Mouse (Mus musculus) forebrain, embryonic 12.5 days (tissue): ENCODE measurements around the gene Zfp771. TPM values are rescaled to one million over a fixed set of nuclear protein-coding genes. Genes with fewer than 3 reads are reported as not detected.

Source experiments
- ATAC-seq: fragments of 200-750 bp; cut with Nextera tagmentation; 2 replicates; pipeline ENCODE4 v1.8.0; 2017; ENCODE audit warnings: moderate TSS enrichment; ENCODE audit not compliant: low FRiP score
- H3K27ac ChIP-seq: fragments of 300-500 bp; sonication (generic); 2 replicates; pipeline ENCODE4 v1.5.1; 2016; ENCODE audit warnings: mild to moderate bottlenecking
- H3K27me3 ChIP-seq: fragments of 300-500 bp; sonication (generic); 2 replicates; pipeline ENCODE4 v1.6.1; 2016; ENCODE audit warnings: mild to moderate bottlenecking
- H3K36me3 ChIP-seq: fragments of 300-500 bp; sonication (generic); replicated peaks from 2 replicates; pipeline ENCODE4 v1.6.1; 2016; ENCODE audit warnings: mild to moderate bottlenecking
- H3K4me1 ChIP-seq: fragments of 300-500 bp; sonication (generic); 2 replicates; pipeline ENCODE4 v1.6.1; 2016
- H3K4me2 ChIP-seq: fragments of 300-500 bp; sonication (generic); 2 replicates; pipeline ENCODE4 v1.6.1; 2016; ENCODE audit warnings: mild to moderate bottlenecking, moderate library complexity
- H3K4me3 ChIP-seq: fragments of 300-500 bp; sonication (generic); replicated peaks from 2 replicates; pipeline ENCODE4 v1.5.1; 2016; ENCODE audit warnings: mild to moderate bottlenecking
- H3K9ac ChIP-seq: fragments of 300-500 bp; sonication (generic); 2 replicates; pipeline ENCODE4 v1.6.1; 2016; ENCODE audit warnings: mild to moderate bottlenecking
- H3K9me3 ChIP-seq: fragments of 300-500 bp; sonication (generic); 2 replicates; pipeline ENCODE4 v1.6.1; 2016
- WGBS: fragments of 180-500 bp; shearing (Covaris S2); methylation state at CpG from one replicate; pipeline ENCODE4 v1.1.7; 2016; 5-methylcytosine and 5-hydroxymethylcytosine counted together
- polyA plus RNA-seq: library from polyadenylated mRNA; unstranded; fragments of >200 nt; fragmentation: Nextera tagmentation; extraction: Ambion mirVana; gene quantifications from 2 replicates; pipeline ENCODE4 v1.2.1, GENCODE M21; 2016

The Zfp771 gene
- polyA plus RNA-seq, 1 experiment from 2014 or later = 60.3 TPM

- Histone ChIP-seq H3K9me3 (no peaks in the 10 kb centered on the region), H3K4me1 (no peaks in the 10 kb centered on the region), H3K27ac (no peak overlapping the region), H3K4me3 (no peak overlapping the region), H3K9ac (no peak overlapping the region), H3K27me3 (no peaks in the 10 kb centered on the region), H3K4me2 (no peak overlapping the region), H3K36me3 (peaks cover 8% of the 10 kb centered on the region; the same call in 1 of the 2 replicates)
- WGBS = 97% methylated on average over 3 of the region's 3 CpGs
- no peak for ATAC-seq
Observed at GRCm38 (mm10) chr7:127223106-127223505, 21.0 kb upstream of the Zfp771 start.

- Histone ChIP-seq H3K36me3 (peaks cover 11% of the 10 kb centered on the region; the same call in 1 of the 2 replicates), H3K9me3 (no peaks in the 10 kb centered on the region), H3K27me3 (no peaks in the 10 kb centered on the region), H3K9ac (no peak overlapping the region), H3K27ac (no peak overlapping the region), H3K4me1 (no peaks in the 10 kb centered on the region), H3K4me3 (no peak overlapping the region), H3K4me2 (no peak overlapping the region)
- WGBS = 84% methylated on average over 6 of the region's 6 CpGs
- ATAC-seq = no peak
Observed at GRCm38 (mm10) chr7:127223515-127224478, 20.3 kb upstream of the Zfp771 start.

DNA sequence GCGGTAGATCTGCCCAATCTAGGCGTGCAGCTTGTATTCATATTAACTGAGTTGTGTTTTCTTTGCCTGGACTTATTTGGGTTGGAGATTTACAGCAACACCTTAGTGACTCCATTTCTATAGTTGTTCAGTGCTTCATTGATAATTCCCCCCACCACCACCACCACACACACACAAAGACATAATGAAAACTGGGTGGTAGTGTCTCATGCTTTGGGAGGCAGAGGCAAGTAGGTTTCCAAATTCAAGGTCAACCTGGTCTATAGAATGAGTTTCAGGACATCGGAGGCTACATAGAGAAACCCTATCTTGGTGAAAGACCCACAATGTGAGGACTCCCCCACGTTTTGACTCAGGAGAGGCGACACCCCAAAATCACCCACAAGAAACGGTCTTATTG lies 19.5 kb upstream of the Zfp771 start:
- Histone ChIP-seq H3K9ac (no peak overlapping the region), H3K4me2 (no peak overlapping the region), H3K36me3 (peaks cover 18% of the 10 kb centered on the region), H3K27me3 (no peaks in the 10 kb centered on the region), H3K27ac (no peak overlapping the region), H3K9me3 (no peaks in the 10 kb centered on the region), H3K4me3 (no peak overlapping the region), H3K4me1 (0 out of 2 replicates have a peak, but pooled peaks cover 2% of the 10 kb centered on the region)
- WGBS = 95% methylated on average over 6 of the region's 6 CpGs
- no peak for ATAC-seq

DNA sequence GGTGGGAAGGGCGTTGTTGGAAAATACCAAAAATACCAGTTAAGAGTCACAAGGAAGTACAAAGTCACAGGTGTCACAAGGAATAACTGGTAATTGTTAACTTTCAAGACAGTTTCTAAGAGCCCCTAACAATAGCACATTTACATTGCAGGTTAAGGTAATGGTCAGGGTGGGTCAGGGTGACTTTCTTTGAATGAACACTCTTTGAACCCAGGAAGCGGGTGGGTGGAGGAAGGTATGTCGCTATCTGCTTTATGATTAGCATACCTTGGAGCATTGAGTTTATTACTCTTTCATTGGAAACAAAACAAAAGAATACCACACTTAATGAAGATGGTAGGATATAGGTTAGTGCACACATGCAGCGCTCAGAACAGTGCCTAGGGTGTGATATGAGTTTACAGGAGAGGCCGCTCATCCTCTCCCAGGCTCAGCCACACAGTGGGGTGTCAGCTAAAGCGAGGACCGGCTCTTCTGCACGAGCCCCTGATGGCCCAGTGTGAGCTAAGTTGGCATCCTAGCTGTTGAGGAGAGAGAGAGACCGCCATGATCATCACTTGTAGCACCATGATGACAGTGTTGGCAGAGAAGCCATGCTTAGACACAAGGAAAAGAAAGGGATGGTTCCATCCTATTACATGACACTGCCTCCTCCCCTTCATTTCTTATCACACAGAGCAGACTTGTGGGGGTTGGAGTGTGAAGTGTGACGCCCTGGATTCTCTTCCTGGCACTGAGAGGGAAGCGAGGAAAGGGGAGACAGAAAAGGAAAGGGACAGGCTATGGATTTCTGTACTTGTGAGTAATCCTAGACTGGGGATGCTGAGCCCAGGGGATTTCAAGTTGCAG lies 18.7 kb upstream of the Zfp771 start:
- H3K36me3 ChIP-seq = peaks cover 26% of the 10 kb centered on the region
- WGBS = 91% methylated on average over 11 of the region's 11 CpGs
- peaks cover 8% of the 10 kb centered on the region for H3K4me1 ChIP-seq
- no peak overlapping the region for H3K4me2 ChIP-seq
- no peaks in the 10 kb centered on the region for H3K27me3 ChIP-seq
- no peak overlapping the region for H3K4me3 ChIP-seq
- no peak overlapping the region for H3K9ac ChIP-seq
- no peaks in the 10 kb centered on the region for H3K9me3 ChIP-seq
- no peak overlapping the region for H3K27ac ChIP-seq
- no peak for ATAC-seq

- Histone ChIP-seq H3K4me3 (no peak overlapping the region), H3K27ac (no peak overlapping the region), H3K4me2 (no peak overlapping the region), H3K36me3 (peaks cover 25% of the 10 kb centered on the region), H3K9ac (no peak overlapping the region), H3K4me1 (peaks cover 23% of the 10 kb centered on the region), H3K9me3 (no peaks in the 10 kb centered on the region), H3K27me3 (no peaks in the 10 kb centered on the region)
- 71% methylated on average over 4 of the region's 4 CpGs for WGBS
- ATAC-seq = no peak
Observed at GRCm38 (mm10) chr7:127228615-127229303, 15.3 kb upstream of the Zfp771 start.

- 81% methylated on average over 3 of the region's 3 CpGs for WGBS
- peaks cover 41% of the 10 kb centered on the region for H3K36me3 ChIP-seq
Observed at GRCm38 (mm10) chr7:127231376-127231775, 12.7 kb upstream of the Zfp771 start.

DNA sequence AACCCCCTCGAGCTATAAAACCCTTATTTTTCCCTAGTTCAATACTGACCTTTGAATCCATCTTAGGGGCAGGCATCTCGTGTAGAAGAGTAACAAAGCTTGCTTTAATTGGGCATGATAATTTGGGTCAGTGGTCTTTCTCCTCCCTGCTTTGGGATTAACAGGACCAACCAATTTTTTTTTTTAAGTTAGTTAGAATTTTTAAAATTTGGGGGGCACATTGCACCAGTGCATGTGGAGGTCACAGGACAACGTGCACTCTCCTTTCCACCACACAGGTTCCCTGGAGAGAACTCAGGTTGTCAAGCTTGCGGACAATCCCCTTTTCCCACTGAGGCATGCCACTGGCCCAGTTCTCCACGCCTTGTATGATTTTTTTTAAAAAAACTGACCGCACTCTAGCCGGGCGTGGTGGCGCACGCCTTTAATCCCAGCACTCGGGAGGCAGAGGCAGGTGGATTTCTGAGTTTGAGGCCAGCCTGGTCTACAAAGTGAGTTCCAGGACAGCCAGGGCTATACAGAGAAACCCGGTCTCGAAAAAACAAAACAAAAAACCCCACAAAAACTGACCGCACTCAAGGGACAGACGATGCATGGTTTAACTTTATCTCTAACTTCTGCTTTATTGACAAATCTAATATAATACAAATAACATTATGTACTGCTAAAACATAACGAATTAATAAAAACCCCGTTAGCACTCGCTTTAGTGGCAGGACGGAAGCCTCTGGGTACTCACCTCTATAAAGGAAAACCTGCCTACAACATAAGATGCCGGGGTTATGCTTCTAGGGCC lies 12.1 kb upstream of the Zfp771 start:
- H3K9ac ChIP-seq = peak overlapping the region; percentile 99
- 9% methylated on average over 20 of the region's 20 CpGs for WGBS
- H3K27ac ChIP-seq = peak overlapping the region; percentile 100
- H3K4me2 ChIP-seq = peak overlapping the region; percentile 86
- peak overlapping the region; percentile 97 for H3K4me3 ChIP-seq
- no peaks in the 10 kb centered on the region for H3K9me3 ChIP-seq
- ATAC-seq = no peak
- H3K36me3 ChIP-seq = peaks cover 48% of the 10 kb centered on the region
- no peaks in the 10 kb centered on the region for H3K27me3 ChIP-seq
- peaks cover 33% of the 10 kb centered on the region for H3K4me1 ChIP-seq

More at GRCm38 (mm10) chr7:127231376-127231775, 12.7 kb upstream of the Zfp771 start:
- Histone ChIP-seq H3K9me3 (no peaks in the 10 kb centered on the region), H3K4me2 (peak overlapping the region; percentile 86), H3K4me3 (peak overlapping the region; percentile 97), H3K27ac (peak overlapping the region; percentile 100; the same call in 1 of the 2 replicates), H3K4me1 (peaks cover 33% of the 10 kb centered on the region), H3K27me3 (no peaks in the 10 kb centered on the region), H3K9ac (peak overlapping the region; percentile 99)
- ATAC-seq = no peak

GRCm38 (mm10) chr7:127232622-127233367 lies 11.3 kb upstream of the Zfp771 start, which contains the start of the genes Zfp553 and Sept1:
Gene Zfp553, plus strand, starts transcription at chr7:127233061.
Gene Sept1, minus strand, starts transcription at chr7:127233130.
- Histone ChIP-seq H3K9ac (peak within 1 kb of the TSS; percentile 99), H3K36me3 (peaks cover 56% of the 10 kb centered on the region), H3K9me3 (no peaks in the 10 kb centered on the region), H3K27me3 (no peaks in the 10 kb centered on the region), H3K4me1 (peaks cover 33% of the 10 kb centered on the region), H3K4me3 (peak within 1 kb of the TSS; percentile 97), H3K27ac (peak within 1 kb of the TSS; percentile 100), H3K4me2 (peak within 1 kb of the TSS; percentile 86)
- ATAC-seq = peak; percentile 94
- under 1% methylated on average over 63 of the region's 64 CpGs for WGBS

DNA sequence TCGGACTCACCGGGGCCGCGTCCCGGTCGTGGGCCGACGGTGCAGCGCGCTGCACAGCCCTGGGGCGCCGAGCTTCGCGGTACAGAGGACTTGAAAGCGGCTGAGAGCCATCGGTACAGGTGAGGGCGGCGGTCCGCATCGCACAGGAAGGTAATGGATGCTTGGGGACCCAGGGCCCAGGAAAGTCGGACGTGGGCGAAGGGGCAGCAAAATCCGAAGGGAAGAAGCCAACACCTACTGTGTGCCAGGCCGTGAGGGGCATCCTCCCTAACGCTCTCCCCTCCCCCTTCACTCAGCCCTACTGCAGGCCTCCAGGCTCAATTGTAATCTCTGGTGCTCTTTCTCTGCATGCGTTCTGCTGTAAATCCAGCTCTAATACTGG lies 10.7 kb upstream of the Zfp771 start:
- Histone ChIP-seq H3K27ac (peak overlapping the region; percentile 100), H3K9ac (peak overlapping the region; percentile 99), H3K4me1 (peaks cover 33% of the 10 kb centered on the region), H3K36me3 (peaks cover 61% of the 10 kb centered on the region), H3K4me3 (peak overlapping the region; percentile 97), H3K9me3 (no peaks in the 10 kb centered on the region), H3K4me2 (peak overlapping the region; percentile 86), H3K27me3 (no peaks in the 10 kb centered on the region)
- WGBS = under 1% methylated on average over 27 of the region's 27 CpGs
- peak; percentile 52 for ATAC-seq

DNA sequence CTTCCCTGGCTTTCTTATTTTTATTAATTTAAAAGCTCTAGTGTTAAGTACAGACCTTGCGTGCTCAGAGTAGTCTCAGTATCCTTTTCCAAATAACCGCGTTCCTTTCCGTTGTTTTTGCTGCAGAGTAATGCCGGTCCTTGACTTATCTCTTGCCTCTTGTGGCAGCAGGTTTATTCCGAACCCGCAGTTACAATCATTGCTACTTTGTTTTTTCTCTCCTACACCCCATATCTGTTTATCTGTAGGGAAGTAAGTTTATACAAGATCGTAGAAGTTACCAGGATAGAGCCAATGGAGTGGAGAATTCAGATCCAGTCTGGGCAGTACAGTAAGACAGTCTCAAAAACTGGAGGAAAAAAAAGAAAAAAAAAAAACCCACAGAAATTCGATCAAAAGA lies 10.3 kb upstream of the Zfp771 start:
- H3K4me3 ChIP-seq = peak overlapping the region; percentile 97
- 5% methylated on average over 9 of the region's 9 CpGs for WGBS
- H3K36me3 ChIP-seq = peaks cover 63% of the 10 kb centered on the region
- H3K4me2 ChIP-seq = peak overlapping the region; percentile 86
- H3K27ac ChIP-seq = peak overlapping the region; percentile 100
- no peaks in the 10 kb centered on the region for H3K27me3 ChIP-seq
- no peaks in the 10 kb centered on the region for H3K9me3 ChIP-seq
- no peak for ATAC-seq
- peaks cover 33% of the 10 kb centered on the region for H3K4me1 ChIP-seq
- H3K9ac ChIP-seq = peak overlapping the region; percentile 99
